Mouse (Mus musculus) intestine, embryonic 16.5 days (tissue): ENCODE measurements around the gene Prkch. TPM values are rescaled to one million over a fixed set of nuclear protein-coding genes. Genes with fewer than 3 reads are reported as not detected.
A peak's percentile ranks its signal among the peaks of the same experiment; 100 is the strongest.
"Not testable (repeated sequence)": the region's sequence is repeated elsewhere in the genome, so short reads cannot be mapped to it uniquely, and the experiment has no call there.

Experiments used
- ATAC-seq: fragments of 200-750 bp; cut with Nextera tagmentation; 2 replicates; pipeline ENCODE4 v1.8.0; 2017; ENCODE audit warnings: moderate TSS enrichment, moderate library complexity
- H3K27ac ChIP-seq: fragments of 300-500 bp; sonication (generic); 2 replicates; pipeline ENCODE4 v1.5.1; 2014; ENCODE audit warnings: mild to moderate bottlenecking, low read length
- H3K27me3 ChIP-seq: fragments of 300-500 bp; sonication (generic); replicated peaks from 2 replicates; pipeline ENCODE4 v1.6.1; 2014; ENCODE audit warnings: low read length, control low read depth, mixed read lengths; ENCODE audit not compliant: control insufficient read depth, insufficient read depth
- H3K36me3 ChIP-seq: fragments of 300-500 bp; sonication (generic); 2 replicates; pipeline ENCODE4 v1.6.1; 2014; ENCODE audit warnings: low read length, control low read depth; ENCODE audit not compliant: control insufficient read depth, insufficient read depth
- H3K4me1 ChIP-seq: fragments of 300-500 bp; sonication (generic); 2 replicates; pipeline ENCODE4 v1.6.1; 2014; ENCODE audit warnings: low read length, control low read depth, mixed read lengths; ENCODE audit not compliant: control insufficient read depth, insufficient read depth
- H3K4me2 ChIP-seq: fragments of 300-500 bp; sonication (generic); 2 replicates; pipeline ENCODE4 v1.6.1; 2014; ENCODE audit warnings: low read depth, low read length, control low read depth
- H3K4me3 ChIP-seq: fragments of 300-500 bp; sonication (generic); 2 replicates; pipeline ENCODE4 v1.5.1; 2014; ENCODE audit warnings: mild to moderate bottlenecking, low read length
- H3K9ac ChIP-seq: fragments of 300-500 bp; sonication (generic); 2 replicates; pipeline ENCODE4 v1.6.1; 2014; ENCODE audit warnings: low read depth, low read length
- H3K9me3 ChIP-seq: fragments of 300-500 bp; sonication (generic); 2 replicates; pipeline ENCODE4 v1.6.1; 2016; ENCODE audit warnings: low read length, control low read depth; ENCODE audit not compliant: control insufficient read depth
- WGBS: fragments of 180-500 bp; shearing (Covaris S2); extraction: QIAGEN DNeasy Blood & Tissue Kit; methylation state at CpG from one replicate; pipeline ENCODE4 v1.1.7; 2014; 5-methylcytosine and 5-hydroxymethylcytosine counted together
- polyA plus RNA-seq: library from polyadenylated mRNA; unstranded; fragments of >200 nt; fragmentation: Nextera tagmentation; extraction: Ambion mirVana; gene quantifications from 2 replicates; pipeline ENCODE4 v1.2.1, GENCODE M21; 2015

Prkch gene
- polyA plus RNA-seq, 1 experiment from 2014 or later, result 4.0 TPM

- Histone ChIP-seq H3K27me3 (peaks cover 28% of the 10 kb centered on the region), H3K4me3 (peak within 1 kb of the TSS; percentile 63), H3K36me3 (no peaks in the 10 kb centered on the region), H3K9me3 (no peaks in the 10 kb centered on the region), H3K27ac (peak within 1 kb of the TSS; percentile 94), H3K4me1 (peaks cover 13% of the 10 kb centered on the region; the same call in 1 of the 2 replicates), H3K9ac (peak within 1 kb of the TSS; percentile 78), H3K4me2 (peak within 1 kb of the TSS; percentile 62)
- ATAC-seq, result peak; percentile 93
- 3% methylated on average over 39 of the region's 61 CpGs for WGBS
These were observed 38.4 kb upstream of the Prkch start, which contains the start of gene Tmem30b for GRCm38 (mm10) chr12:73546086-73546711. Gene Tmem30b (minus strand): TSS chr12:73546392.

GRCm38 (mm10) chr12:73547646-73548045 is 37.0 kb upstream of the Prkch start:
- no peak for ATAC-seq
- peaks cover 28% of the 10 kb centered on the region for H3K27me3 ChIP-seq
- peak overlapping the region; percentile 5 for H3K27ac ChIP-seq
- H3K9ac ChIP-seq, result no peak overlapping the region
- no peak overlapping the region for H3K4me2 ChIP-seq
- H3K36me3 ChIP-seq, result no peaks in the 10 kb centered on the region
- WGBS, result 38% methylated on average over 10 of the region's 10 CpGs
- no peaks in the 10 kb centered on the region for H3K9me3 ChIP-seq
- H3K4me3 ChIP-seq, result no peak overlapping the region
- peaks cover 13% of the 10 kb centered on the region; the same call in 1 of the 2 replicates for H3K4me1 ChIP-seq

- ATAC-seq, result peak; percentile 49
- Histone ChIP-seq H3K36me3 (no peaks in the 10 kb centered on the region), H3K4me1 (peaks cover 13% of the 10 kb centered on the region; the same call in 1 of the 2 replicates), H3K4me2 (peak overlapping the region; percentile 23), H3K27ac (peak overlapping the region; percentile 74), H3K27me3 (peaks cover 28% of the 10 kb centered on the region), H3K4me3 (peak overlapping the region; percentile 13; the same call in 1 of the 2 replicates), H3K9ac (peak overlapping the region; percentile 57), H3K9me3 (no peaks in the 10 kb centered on the region)
- WGBS, result 50% methylated on average over 8 of the region's 8 CpGs
These were observed 36.3 kb upstream of the Prkch start for GRCm38 (mm10) chr12:73548259-73548658.

- Histone ChIP-seq H3K4me3 (no peak overlapping the region), H3K9ac (no peak overlapping the region), H3K4me2 (no peak overlapping the region), H3K27ac (no peak overlapping the region), H3K27me3 (peaks cover 4% of the 10 kb centered on the region; the same call in 1 of the 2 replicates), H3K36me3 (no peaks in the 10 kb centered on the region), H3K4me1 (peaks cover 5% of the 10 kb centered on the region; the same call in 1 of the 2 replicates), H3K9me3 (no peaks in the 10 kb centered on the region)
- peak; percentile 49 for ATAC-seq
- WGBS, result 3% methylated on average over 5 of the region's 5 CpGs
These were observed 30.4 kb upstream of the Prkch start for GRCm38 (mm10) chr12:73554155-73554554.

- no peaks in the 10 kb centered on the region for H3K9me3 ChIP-seq
- 91% methylated on average over 20 of the region's 20 CpGs for WGBS
- H3K27ac ChIP-seq, result no peak overlapping the region
- no peak overlapping the region for H3K4me3 ChIP-seq
- ATAC-seq, result no peak
- no peaks in the 10 kb centered on the region for H3K27me3 ChIP-seq
- H3K4me2 ChIP-seq, result no peak overlapping the region
- H3K36me3 ChIP-seq, result no peaks in the 10 kb centered on the region
- H3K9ac ChIP-seq, result no peak overlapping the region
- H3K4me1 ChIP-seq, result no peaks in the 10 kb centered on the region
These were observed 25.9 kb upstream of the Prkch start for GRCm38 (mm10) chr12:73558525-73559195.

GRCm38 (mm10) chr12:73560091-73560490 is 24.5 kb upstream of the Prkch start:
- ATAC-seq, result no peak
- Histone ChIP-seq H3K36me3 (no peaks in the 10 kb centered on the region), H3K4me2 (no peak overlapping the region), H3K27ac (no peak overlapping the region), H3K9me3 (no peaks in the 10 kb centered on the region), H3K4me3 (no peak overlapping the region), H3K9ac (no peak overlapping the region), H3K27me3 (no peaks in the 10 kb centered on the region), H3K4me1 (no peaks in the 10 kb centered on the region)
- 48% methylated on average over 7 of the region's 7 CpGs for WGBS

GRCm38 (mm10) chr12:73563122-73563521 is 21.5 kb upstream of the Prkch start:
- not testable (repeated sequence) for H3K4me2 ChIP-seq, ATAC-seq, H3K9me3 ChIP-seq, H3K4me1 ChIP-seq, H3K36me3 ChIP-seq, H3K27ac ChIP-seq, H3K9ac ChIP-seq, H3K27me3 ChIP-seq, H3K4me3 ChIP-seq
- 73% methylated on average over 6 of the region's 6 CpGs for WGBS

- H3K27ac ChIP-seq, result no peak overlapping the region
- no peak overlapping the region for H3K9ac ChIP-seq
- H3K36me3 ChIP-seq, result no peaks in the 10 kb centered on the region
- no peak overlapping the region for H3K4me2 ChIP-seq
- 0 out of 2 replicates have a peak, but pooled peaks cover 4% of the 10 kb centered on the region for H3K4me1 ChIP-seq
- ATAC-seq, result no peak
- no peaks in the 10 kb centered on the region for H3K9me3 ChIP-seq
- 25% methylated on average over 10 of the region's 10 CpGs for WGBS
- H3K4me3 ChIP-seq, result no peak overlapping the region
- no peaks in the 10 kb centered on the region for H3K27me3 ChIP-seq
These were observed 20.4 kb upstream of the Prkch start for GRCm38 (mm10) chr12:73564176-73564575.

- Histone ChIP-seq H3K27ac (no peak overlapping the region), H3K4me3 (peak overlapping the region; percentile 40), H3K36me3 (no peaks in the 10 kb centered on the region), H3K27me3 (no peaks in the 10 kb centered on the region), H3K9ac (peak overlapping the region; percentile 50), H3K9me3 (no peaks in the 10 kb centered on the region), H3K4me2 (peak overlapping the region; percentile 63), H3K4me1 (0 out of 2 replicates have a peak, but pooled peaks cover 4% of the 10 kb centered on the region)
- whole genome bisulfite sequencing, result 21% methylated on average over 21 of the region's 21 CpGs
- 0 out of 2 replicates have a peak, but pooled peaks have one; percentile 36 for ATAC-seq
These were observed 19.6 kb upstream of the Prkch start for GRCm38 (mm10) chr12:73564795-73565619.
